Mouse (Mus musculus): ENCODE results near the gene Rundc1. TPM values are rescaled to one million over a fixed set of nuclear protein-coding genes. Genes with fewer than 3 reads are reported as not detected.
"Not testable (repeated sequence)": the region's sequence is repeated elsewhere in the genome, so short reads cannot be mapped to it uniquely, and the experiment has no call there.

Rundc1 gene
- total RNA-seq, 1 experiment from 2014 or later, result 8.1 TPM

- not testable (repeated sequence) for ATAC-seq (replicated peaks; ENCODE audit: insufficient number of reproducible peaks, low FRiP score, low TSS enrichment, poor library complexity, severe bottlenecking)
Observed at GRCm38 (mm10) chr11:101441450-101442126, 16.7 kb downstream of the Rundc1 start.

GRCm38 (mm10) chr11:101442127-101442693 lies 17.3 kb downstream of the Rundc1 start, which contains the start of gene Rpl27:
TSS of gene Rpl27 (plus strand) at chr11:101442298.
- peak; percentile 100 for ATAC-seq (replicated peaks; ENCODE audit: insufficient number of reproducible peaks, low FRiP score, low TSS enrichment, poor library complexity, severe bottlenecking)

- ATAC-seq (replicated peaks; ENCODE audit: insufficient number of reproducible peaks, low FRiP score, low TSS enrichment, poor library complexity, severe bottlenecking), result no peak
Observed at GRCm38 (mm10) chr11:101442760-101443159, 17.9 kb downstream of the Rundc1 start.

- no peak for ATAC-seq (replicated peaks; ENCODE audit: insufficient number of reproducible peaks, low FRiP score, low TSS enrichment, poor library complexity, severe bottlenecking)
Observed at GRCm38 (mm10) chr11:101446319-101446718, 21.4 kb downstream of the Rundc1 start.

GRCm38 (mm10) chr11:101446860-101447259 lies 22.0 kb downstream of the Rundc1 start:
- not testable (repeated sequence) for ATAC-seq (replicated peaks; ENCODE audit: insufficient number of reproducible peaks, low FRiP score, low TSS enrichment, poor library complexity, severe bottlenecking)

- ATAC-seq (replicated peaks; ENCODE audit: insufficient number of reproducible peaks, low FRiP score, low TSS enrichment, poor library complexity, severe bottlenecking), result no peak
Observed at GRCm38 (mm10) chr11:101447786-101448185, 22.9 kb downstream of the Rundc1 start.

GRCm38 (mm10) chr11:101448274-101448746 lies 23.4 kb downstream of the Rundc1 start, which contains the start of gene Ifi35:
TSS of gene Ifi35 (plus strand) at chr11:101448407.
- peak; percentile 93 for ATAC-seq (replicated peaks; ENCODE audit: insufficient number of reproducible peaks, low FRiP score, low TSS enrichment, poor library complexity, severe bottlenecking)

- ATAC-seq (replicated peaks; ENCODE audit: insufficient number of reproducible peaks, low FRiP score, low TSS enrichment, poor library complexity, severe bottlenecking), result peak; percentile 15; the same call in 1 of the 2 replicates
Observed at GRCm38 (mm10) chr11:101448899-101449298, 24.0 kb downstream of the Rundc1 start.

- ATAC-seq (replicated peaks; ENCODE audit: insufficient number of reproducible peaks, low FRiP score, low TSS enrichment, poor library complexity, severe bottlenecking), result not testable (repeated sequence)
Observed at GRCm38 (mm10) chr11:101449596-101449995, 24.7 kb downstream of the Rundc1 start.

- peak; percentile 36; the same call in 1 of the 2 replicates for ATAC-seq (replicated peaks; ENCODE audit: insufficient number of reproducible peaks, low FRiP score, low TSS enrichment, poor library complexity, severe bottlenecking)
Observed at GRCm38 (mm10) chr11:101450394-101450793, 25.5 kb downstream of the Rundc1 start.

GRCm38 (mm10) chr11:101451536-101451935 lies 26.7 kb downstream of the Rundc1 start:
- ATAC-seq (replicated peaks; ENCODE audit: insufficient number of reproducible peaks, low FRiP score, low TSS enrichment, poor library complexity, severe bottlenecking), result no peak

GRCm38 (mm10) chr11:101452093-101452774 lies 27.3 kb downstream of the Rundc1 start:
- no peak for ATAC-seq (replicated peaks; ENCODE audit: insufficient number of reproducible peaks, low FRiP score, low TSS enrichment, poor library complexity, severe bottlenecking)

GRCm38 (mm10) chr11:101454702-101455101 lies 29.8 kb downstream of the Rundc1 start:
- no peak for ATAC-seq (replicated peaks; ENCODE audit: insufficient number of reproducible peaks, low FRiP score, low TSS enrichment, poor library complexity, severe bottlenecking)

- ATAC-seq (replicated peaks; ENCODE audit: insufficient number of reproducible peaks, low FRiP score, low TSS enrichment, poor library complexity, severe bottlenecking), result no peak
Observed at GRCm38 (mm10) chr11:101455627-101456026, 30.7 kb downstream of the Rundc1 start.

GRCm38 (mm10) chr11:101457631-101458030 lies 32.7 kb downstream of the Rundc1 start:
- ATAC-seq (replicated peaks; ENCODE audit: insufficient number of reproducible peaks, low FRiP score, low TSS enrichment, poor library complexity, severe bottlenecking), result no peak

- ATAC-seq (replicated peaks; ENCODE audit: insufficient number of reproducible peaks, low FRiP score, low TSS enrichment, poor library complexity, severe bottlenecking), result no peak
Observed at GRCm38 (mm10) chr11:101458217-101458616, 33.3 kb downstream of the Rundc1 start.

- ATAC-seq (replicated peaks; ENCODE audit: insufficient number of reproducible peaks, low FRiP score, low TSS enrichment, poor library complexity, severe bottlenecking), result no peak
Observed at GRCm38 (mm10) chr11:101459716-101460115, 34.8 kb downstream of the Rundc1 start.

GRCm38 (mm10) chr11:101460321-101460720 lies 35.4 kb downstream of the Rundc1 start:
- no peak for ATAC-seq (replicated peaks; ENCODE audit: insufficient number of reproducible peaks, low FRiP score, low TSS enrichment, poor library complexity, severe bottlenecking)

- no peak for ATAC-seq (replicated peaks; ENCODE audit: insufficient number of reproducible peaks, low FRiP score, low TSS enrichment, poor library complexity, severe bottlenecking)
Observed at GRCm38 (mm10) chr11:101462141-101462540, 37.3 kb downstream of the Rundc1 start.

All from monocyte, adult 5-6 weeks (primary cell).